Mouse (Mus musculus) hindbrain, embryonic 11.5 days (tissue): ENCODE data around the gene B4galt5. TPM values are rescaled to one million over a fixed set of nuclear protein-coding genes. Genes with fewer than 3 reads are reported as not detected.

Experiments
- ATAC-seq: fragments of 200-750 bp; cut with Nextera tagmentation; 2 replicates; pipeline ENCODE4 v1.8.0; 2017; ENCODE audit warnings: mild to moderate bottlenecking, moderate TSS enrichment, moderate library complexity; ENCODE audit not compliant: low FRiP score
- DNase-seq: peaks from one replicate; pipeline ENCODE4 v3.0.0-alpha.2; 2015; ENCODE audit warnings: low spot score
- H3K27ac ChIP-seq: fragments of 300-500 bp; sonication (generic); 2 replicates; pipeline ENCODE4 v1.5.1; 2014; ENCODE audit warnings: mild to moderate bottlenecking, low read depth, low read length
- H3K27me3 ChIP-seq: fragments of 300-500 bp; sonication (generic); 2 replicates; pipeline ENCODE4 v1.6.1; 2014; ENCODE audit warnings: mild to moderate bottlenecking, low read length, moderate library complexity, mixed read lengths; ENCODE audit not compliant: control insufficient read depth, insufficient read depth
- H3K36me3 ChIP-seq: fragments of 300-500 bp; sonication (generic); 2 replicates; pipeline ENCODE4 v1.6.1; 2014; ENCODE audit warnings: mild to moderate bottlenecking, low read length, moderate library complexity, mixed read lengths; ENCODE audit not compliant: control insufficient read depth, insufficient read depth
- H3K4me1 ChIP-seq: fragments of 300-500 bp; sonication (generic); replicated peaks from 2 replicates; pipeline ENCODE4 v1.6.1; 2014; ENCODE audit warnings: low read length, mixed read lengths; ENCODE audit not compliant: control insufficient read depth, insufficient read depth
- H3K4me2 ChIP-seq: fragments of 300-500 bp; sonication (generic); replicated peaks from 2 replicates; pipeline ENCODE4 v1.6.1; 2014; ENCODE audit warnings: mild to moderate bottlenecking, low read depth, low read length
- H3K4me3 ChIP-seq: fragments of 300-500 bp; sonication (generic); 2 replicates; pipeline ENCODE4 v1.5.1; 2014; ENCODE audit warnings: low read depth, low read length
- H3K9ac ChIP-seq: fragments of 300-500 bp; sonication (generic); 2 replicates; pipeline ENCODE4 v1.6.1; 2014; ENCODE audit warnings: low read depth, low read length
- H3K9me3 ChIP-seq: fragments of 300-500 bp; sonication (generic); 2 replicates; pipeline ENCODE4 v1.6.1; 2016; ENCODE audit warnings: low read length; ENCODE audit not compliant: control insufficient read depth
- WGBS: fragments of 180-500 bp; shearing (Covaris S2); extraction: QIAGEN DNeasy Blood & Tissue Kit; methylation state at CpG from one replicate; pipeline ENCODE4 v1.1.7; 2014; 5-methylcytosine and 5-hydroxymethylcytosine counted together
- polyA plus RNA-seq: library from polyadenylated mRNA; unstranded; fragments of >200 nt; fragmentation: Nextera tagmentation; extraction: Ambion mirVana; gene quantifications from 2 replicates; pipeline ENCODE4 v1.2.1, GENCODE M21; 2014

The B4galt5 gene
- polyA plus RNA-seq, 1 experiment from 2014 or later, result 15.3 TPM

GRCm38 (mm10) chr2:167301601-167302000 lies 47.4 kb downstream of the B4galt5 start:
- Histone ChIP-seq H3K9me3 (no peaks in the 10 kb centered on the region), H3K4me2 (no peak overlapping the region), H3K4me3 (no peak overlapping the region), H3K4me1 (peaks cover 4% of the 10 kb centered on the region), H3K36me3 (0 out of 2 replicates have a peak, but pooled peaks cover 2% of the 10 kb centered on the region), H3K27ac (no peak overlapping the region), H3K9ac (no peak overlapping the region), H3K27me3 (no peaks in the 10 kb centered on the region)
- DNase-seq, result no peak
- ATAC-seq, result no peak
- 95% methylated on average over 7 of the region's 7 CpGs for WGBS

DNA sequence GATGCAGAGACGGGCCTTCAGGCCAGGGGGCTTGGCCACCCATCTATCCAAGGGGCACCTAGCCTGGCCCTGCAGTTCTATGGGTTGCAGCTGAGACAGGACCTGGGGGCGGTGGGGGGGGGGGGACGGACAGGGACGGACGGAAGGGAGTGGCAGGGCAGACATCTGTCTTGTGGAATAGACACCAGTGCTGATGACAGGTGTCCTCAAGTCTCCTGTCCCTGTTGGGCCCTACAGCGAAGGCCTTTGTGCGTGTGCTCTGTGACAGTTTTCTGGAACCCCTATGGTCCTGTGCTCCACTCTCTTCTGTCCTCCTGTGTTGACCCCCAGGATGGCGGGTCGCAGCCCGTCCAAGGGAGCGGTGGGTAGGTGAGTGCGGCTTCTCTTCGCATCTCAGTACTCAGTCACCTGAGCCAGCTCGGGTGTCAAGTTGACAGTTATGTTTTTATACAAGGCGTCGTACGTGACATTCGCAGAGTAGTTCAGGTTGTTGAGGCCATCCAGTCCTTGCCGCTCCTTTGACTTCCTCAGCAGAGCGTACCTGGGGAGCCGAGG lies 48.0 kb downstream of the B4galt5 start:
- 0 out of 2 replicates have a peak, but pooled peaks cover 2% of the 10 kb centered on the region for H3K36me3 ChIP-seq
- no peaks in the 10 kb centered on the region for H3K9me3 ChIP-seq
- H3K27me3 ChIP-seq, result no peaks in the 10 kb centered on the region
- no peak overlapping the region for H3K4me2 ChIP-seq
- H3K4me3 ChIP-seq, result no peak overlapping the region
- no peak overlapping the region for H3K27ac ChIP-seq
- WGBS, result 87% methylated on average over 21 of the region's 21 CpGs
- ATAC-seq, result no peak
- no peak for DNase-seq
- peaks cover 4% of the 10 kb centered on the region for H3K4me1 ChIP-seq
- H3K9ac ChIP-seq, result no peak overlapping the region

DNA sequence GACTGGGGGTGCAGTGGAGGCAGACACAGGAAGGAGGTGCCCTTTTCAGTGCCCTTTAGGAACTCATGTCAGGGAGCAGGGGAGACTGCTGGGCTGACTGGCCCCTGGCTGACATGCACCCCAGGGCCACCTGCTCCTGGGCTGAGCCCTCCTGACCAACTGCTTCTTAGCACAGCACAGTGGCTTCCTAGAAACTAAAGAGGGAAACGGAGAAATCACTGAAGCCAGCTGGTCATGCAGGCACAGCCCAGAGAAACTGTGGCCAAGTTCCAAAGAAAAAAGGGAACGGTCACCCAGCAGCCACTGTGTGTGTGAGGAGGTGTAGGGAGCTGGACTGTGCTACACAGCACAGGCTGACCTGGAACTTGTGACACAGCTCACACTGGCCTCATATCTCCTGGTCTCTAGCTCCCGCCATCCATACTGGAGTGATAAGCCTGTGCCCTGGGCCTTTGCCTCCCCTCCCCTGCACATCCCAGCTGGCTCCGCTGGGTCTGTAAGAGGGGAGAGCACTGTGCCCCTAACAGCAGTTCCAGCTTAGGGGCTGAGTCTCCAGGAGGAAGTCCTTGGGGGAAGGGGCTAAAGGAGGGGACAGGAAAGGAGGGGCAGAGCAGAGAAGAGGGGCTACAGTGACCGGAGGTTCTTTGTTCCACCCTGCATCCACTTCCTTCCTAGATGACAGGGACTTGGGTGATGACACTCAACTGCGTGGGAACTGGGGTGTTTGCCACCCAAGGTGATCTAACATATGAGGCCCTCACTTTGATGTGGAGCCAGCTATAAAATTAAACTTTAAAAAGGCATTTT lies 48.9 kb downstream of the B4galt5 start:
- 79% methylated on average over 6 of the region's 6 CpGs for WGBS
- H3K4me2 ChIP-seq, result no peak overlapping the region
- no peaks in the 10 kb centered on the region for H3K27me3 ChIP-seq
- DNase-seq (no peak), ATAC-seq (0 out of 2 replicates have a peak, but pooled peaks have one; percentile 46)
- no peak overlapping the region for H3K9ac ChIP-seq
- no peaks in the 10 kb centered on the region for H3K36me3 ChIP-seq
- no peak overlapping the region for H3K4me3 ChIP-seq
- peak overlapping the region; percentile 53 for H3K27ac ChIP-seq
- H3K9me3 ChIP-seq, result no peaks in the 10 kb centered on the region
- peaks cover 4% of the 10 kb centered on the region for H3K4me1 ChIP-seq

GRCm38 (mm10) chr2:167298729-167299705 lies 50.0 kb downstream of the B4galt5 start:
- Histone ChIP-seq H3K4me2 (no peak overlapping the region), H3K36me3 (no peaks in the 10 kb centered on the region), H3K9me3 (no peaks in the 10 kb centered on the region), H3K4me1 (peaks cover 6% of the 10 kb centered on the region), H3K27ac (peak overlapping the region; percentile 53), H3K27me3 (no peaks in the 10 kb centered on the region), H3K9ac (no peak overlapping the region), H3K4me3 (no peak overlapping the region)
- ATAC-seq (peak; percentile 62), DNase-seq (no peak)
- 64% methylated on average over 27 of the region's 27 CpGs for WGBS

GRCm38 (mm10) chr2:167297985-167298384 lies 51.0 kb downstream of the B4galt5 start:
- DNase-seq (no peak), ATAC-seq (no peak)
- H3K27me3 ChIP-seq, result no peaks in the 10 kb centered on the region
- H3K4me3 ChIP-seq, result no peak overlapping the region
- no peaks in the 10 kb centered on the region for H3K36me3 ChIP-seq
- 92% methylated on average over 11 of the region's 11 CpGs for WGBS
- H3K4me1 ChIP-seq, result peaks cover 6% of the 10 kb centered on the region
- no peak overlapping the region; the same call in 1 of the 2 replicates for H3K27ac ChIP-seq
- H3K4me2 ChIP-seq, result no peak overlapping the region
- no peaks in the 10 kb centered on the region for H3K9me3 ChIP-seq
- H3K9ac ChIP-seq, result no peak overlapping the region

- no peaks in the 10 kb centered on the region for H3K9me3 ChIP-seq
- H3K4me2 ChIP-seq, result no peak overlapping the region
- DNase-seq, result no peak
- H3K36me3 ChIP-seq, result no peaks in the 10 kb centered on the region
- ATAC-seq, result no peak
- no peak overlapping the region for H3K9ac ChIP-seq
- H3K27ac ChIP-seq, result no peak overlapping the region
- H3K27me3 ChIP-seq, result no peaks in the 10 kb centered on the region
- WGBS, result 65% methylated on average over 15 of the region's 15 CpGs
- H3K4me1 ChIP-seq, result peaks cover 6% of the 10 kb centered on the region
- no peak overlapping the region for H3K4me3 ChIP-seq
These were observed 54.1 kb downstream of the B4galt5 start for GRCm38 (mm10) chr2:167294926-167295325.

DNA sequence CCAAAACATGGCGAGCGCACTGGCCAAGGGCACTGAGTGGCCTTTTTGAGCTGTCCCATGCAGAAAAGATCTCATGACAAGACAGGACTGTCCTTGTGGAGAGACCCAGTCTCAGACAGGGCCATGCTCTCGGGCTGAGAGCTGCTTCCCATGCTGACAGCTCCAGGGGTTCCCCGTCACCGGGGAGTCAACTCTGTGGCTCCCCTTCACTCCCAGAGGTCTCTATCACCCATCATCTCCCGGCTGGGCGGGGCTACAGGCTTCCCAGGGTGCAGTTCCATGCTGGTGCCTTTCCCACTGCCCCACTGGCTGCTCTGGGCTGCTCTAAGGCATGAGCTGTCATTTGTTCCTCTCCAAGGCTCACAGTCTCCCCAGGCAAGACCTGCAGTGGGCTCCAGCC lies 54.8 kb downstream of the B4galt5 start:
- no peaks in the 10 kb centered on the region for H3K9me3 ChIP-seq
- H3K9ac ChIP-seq, result no peak overlapping the region
- 0 out of 2 replicates have a peak, but pooled peaks cover 2% of the 10 kb centered on the region for H3K4me1 ChIP-seq
- H3K27ac ChIP-seq, result no peak overlapping the region
- ATAC-seq, result no peak
- 77% methylated on average over 7 of the region's 7 CpGs for whole genome bisulfite sequencing
- DNase-seq, result no peak
- H3K36me3 ChIP-seq, result no peaks in the 10 kb centered on the region
- no peaks in the 10 kb centered on the region for H3K27me3 ChIP-seq
- no peak overlapping the region for H3K4me3 ChIP-seq
- no peak overlapping the region for H3K4me2 ChIP-seq

DNA sequence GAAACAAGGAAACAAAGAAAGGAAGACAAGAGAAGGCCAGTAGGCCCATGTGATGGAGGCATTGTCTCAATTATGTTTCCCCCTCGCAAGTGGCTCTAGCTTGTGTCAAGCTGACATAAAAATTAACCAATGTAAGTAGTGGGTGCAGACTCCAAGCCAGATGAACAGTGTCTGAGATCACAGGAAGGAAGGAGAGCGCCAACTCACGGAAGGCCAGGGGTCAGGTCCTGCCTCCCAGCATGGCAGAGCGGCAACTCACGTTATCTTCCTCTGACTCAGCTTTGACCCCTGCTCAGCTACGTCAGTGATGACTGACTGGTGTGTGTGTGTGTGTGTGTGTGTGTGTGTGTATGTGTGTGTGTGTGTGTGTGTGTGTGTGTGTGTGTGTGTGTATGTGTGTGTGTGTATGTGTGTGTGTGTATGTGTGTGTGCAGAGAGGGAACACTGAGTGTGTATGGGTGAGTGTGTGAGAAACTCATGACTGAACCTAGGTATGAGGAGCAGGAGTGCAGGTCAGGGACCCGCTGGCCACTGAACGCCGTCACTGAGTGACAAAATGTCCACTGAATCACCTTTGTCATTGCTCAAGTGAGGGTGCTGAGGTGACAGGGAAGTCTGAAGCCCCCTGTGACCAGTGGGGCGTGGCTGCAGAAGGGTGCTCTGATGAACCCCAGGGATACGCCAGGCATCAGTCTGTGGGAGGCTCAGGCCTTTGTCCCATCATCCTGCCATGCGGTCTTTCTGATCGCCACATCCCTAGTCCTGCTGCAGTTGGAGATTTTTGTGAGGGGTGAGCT lies 55.5 kb downstream of the B4galt5 start:
- Histone ChIP-seq H3K36me3 (no peaks in the 10 kb centered on the region), H3K9ac (no peak overlapping the region), H3K4me3 (no peak overlapping the region), H3K27me3 (no peaks in the 10 kb centered on the region), H3K4me1 (0 out of 2 replicates have a peak, but pooled peaks cover 2% of the 10 kb centered on the region), H3K9me3 (no peaks in the 10 kb centered on the region), H3K4me2 (no peak overlapping the region), H3K27ac (0 out of 2 replicates have a peak overlapping the region, but pooled peaks have one; percentile 39)
- DNase-seq (peak; percentile 40), ATAC-seq (no peak)
- 66% methylated on average over 13 of the region's 13 CpGs for WGBS
